Mouse (Mus musculus) ES-E14 (cell line): ENCODE measurements at regions not wholly inside any gene's neighbourhood (a gene's known extent, or its start where the extent isn't known, plus 50 kb on each side); places are given as distances from the start of the nearest gene placed in this dataset.
"Not testable (repeated sequence)": the region's sequence is repeated elsewhere in the genome, so short reads cannot be mapped to it uniquely, and the experiment has no call there.

ENCODE experiments used
- DNase-seq: peaks from one replicate; pipeline ENCODE4 v3.0.0-alpha.2; 2013; ENCODE audit warnings: low read depth, low spot score
- H3K27ac ChIP-seq: 2 replicates; pipeline ENCODE4 v1.5.1; 2012; ENCODE audit warnings: low read depth, mild to moderate bottlenecking, low read length, moderate library complexity, mixed read lengths; ENCODE audit not compliant: poor library complexity, insufficient read depth, severe bottlenecking
- H3K36me3 ChIP-seq: 2 replicates; pipeline ENCODE4 v1.6.1; 2012; ENCODE audit warnings: mild to moderate bottlenecking, low read length, moderate library complexity, mixed read lengths; ENCODE audit not compliant: control insufficient read depth, poor library complexity, insufficient read depth, severe bottlenecking
- H3K4me1 ChIP-seq, 2 experiments: fragments of 150-350 bp in 1 of 2; sonication (generic) in 1 of 2; 2 replicates each; pipeline ENCODE4 v1.6.1; 2012; ENCODE audit warnings: low read length in 2 of 2, mild to moderate bottlenecking in 1 of 2, mixed read lengths in 1 of 2; ENCODE audit not compliant: control insufficient read depth in 2 of 2, insufficient read depth in 2 of 2, poor library complexity in 1 of 2
- H3K4me3 ChIP-seq, 2 experiments: fragments of 150-350 bp in 1 of 2; sonication (generic) in 1 of 2; 2 replicates each; pipeline ENCODE4 v1.5.1; 2012; ENCODE audit warnings: low read length in 2 of 2, low read depth in 1 of 2, mild to moderate bottlenecking in 1 of 2, mixed read lengths in 1 of 2; ENCODE audit not compliant: insufficient read depth in 1 of 2, poor library complexity in 1 of 2, severe bottlenecking in 1 of 2
- H3K9ac ChIP-seq: 2 replicates; pipeline ENCODE4 v1.6.1; 2012; ENCODE audit warnings: low read depth, mild to moderate bottlenecking, low read length, mixed read lengths; ENCODE audit not compliant: poor library complexity, insufficient read depth, severe bottlenecking
- H3K9me3 ChIP-seq: fragments of 150-350 bp; sonication (generic); 2 replicates; pipeline ENCODE4 v1.6.1; 2012; ENCODE audit warnings: low read depth, mild to moderate bottlenecking, low read length; ENCODE audit not compliant: control insufficient read depth, insufficient read depth
- CHD2 ChIP-seq: IDR thresholded peaks from 2 replicates; pipeline ENCODE4 v1.6.1; 2014; ENCODE audit warnings: mild to moderate bottlenecking, low read depth, low read length, inconsistent platforms
- HCFC1 ChIP-seq: IDR thresholded peaks from 2 replicates; pipeline ENCODE4 v1.6.1; 2012; ENCODE audit warnings: low read length, inconsistent platforms, borderline replicate concordance; ENCODE audit not compliant: insufficient read depth
- MAFK ChIP-seq: IDR thresholded peaks from 2 replicates; pipeline ENCODE4 v1.6.1; 2014; ENCODE audit warnings: mild to moderate bottlenecking, low read depth, low read length, inconsistent platforms; ENCODE audit not compliant: insufficient read depth
- ZC3H11A ChIP-seq: IDR thresholded peaks from 2 replicates; pipeline ENCODE4 v1.6.1; 2012; ENCODE audit warnings: low read depth, mild to moderate bottlenecking, inconsistent platforms, low read length, borderline replicate concordance
- ZNF384 ChIP-seq: IDR thresholded peaks from 2 replicates; pipeline ENCODE4 v1.6.1; 2012; ENCODE audit warnings: low read depth, low read length, inconsistent platforms
- in situ Hi-C, 2 experiments: fragments of 600-800 bp; cut with MboI; formaldehyde crosslinking; loops; one replicate each; pipeline ENCODE4 v1.15.1; 2025; ENCODE audit warnings: low sequenced_read_pairs in 2 of 2, inconsistent platforms in 1 of 2; ENCODE audit not compliant: unreplicated experiment in 2 of 2

- H3K27ac ChIP-seq: no peak overlapping the region
- no peaks in the 10 kb centered on the region for H3K36me3 ChIP-seq
- H3K4me1 ChIP-seq: no peaks in the 10 kb centered on the region
- H3K9me3 ChIP-seq: no peaks in the 10 kb centered on the region; the same call in 1 of the 2 replicates
- H3K9ac ChIP-seq: no peak overlapping the region
- no peak overlapping the region for H3K4me3 ChIP-seq
- TF ChIP-seq ZNF384 (peak; percentile 80), CHD2 (no peak), MAFK (no peak), HCFC1 (no peak), ZC3H11A (no peak)
- in situ Hi-C loops: no loop called here
- peak; percentile 1 for DNase-seq
Observed at GRCm38 (mm10) chr4:23271947-23272346, 783.8 kb upstream of the Pou3f2 start.

- H3K36me3 ChIP-seq: no peaks in the 10 kb centered on the region
- H3K9ac ChIP-seq: no peak overlapping the region
- no peak overlapping the region for H3K4me3 ChIP-seq
- in situ Hi-C loops: no loop called here
- TF ChIP-seq ZC3H11A (no peak), MAFK (no peak), ZNF384 (no peak), CHD2 (no peak), HCFC1 (no peak)
- H3K9me3 ChIP-seq: no peaks in the 10 kb centered on the region
- no peaks in the 10 kb centered on the region for H3K4me1 ChIP-seq
- no peak overlapping the region for H3K27ac ChIP-seq
- DNase-seq: no peak
Observed at GRCm38 (mm10) chr4:23260371-23260770, 772.2 kb upstream of the Pou3f2 start.

- H3K27ac ChIP-seq: no peak overlapping the region
- H3K36me3 ChIP-seq: no peaks in the 10 kb centered on the region
- DNase-seq: no peak
- H3K4me3 ChIP-seq: no peak overlapping the region
- H3K9me3 ChIP-seq: no peaks in the 10 kb centered on the region
- H3K4me1 ChIP-seq: no peaks in the 10 kb centered on the region
- no peak overlapping the region for H3K9ac ChIP-seq
- in situ Hi-C loops: no loop called here
- no peak for TF ChIP-seq ZNF384
- no peak for TF ChIP-seq CHD2
- TF ChIP-seq ZC3H11A: no peak
- TF ChIP-seq HCFC1: no peak
- TF ChIP-seq MAFK: no peak
Observed at GRCm38 (mm10) chr4:23234960-23235359, 746.8 kb upstream of the Pou3f2 start.

GRCm38 (mm10) chr4:23194756-23195155 is 706.6 kb upstream of the Pou3f2 start:
- H3K9me3 ChIP-seq, DNase-seq, H3K36me3 ChIP-seq, H3K27ac ChIP-seq, H3K4me1 ChIP-seq, H3K9ac ChIP-seq, in situ Hi-C loops, H3K4me3 ChIP-seq: not testable (repeated sequence)

GRCm38 (mm10) chr4:23193384-23194135 is 705.4 kb upstream of the Pou3f2 start:
- no peak overlapping the region for H3K4me3 ChIP-seq
- H3K9ac ChIP-seq: no peak overlapping the region
- H3K36me3 ChIP-seq: no peaks in the 10 kb centered on the region
- DNase-seq: peak; percentile 35
- in situ Hi-C loops: no loop called here
- H3K27ac ChIP-seq: peak overlapping the region; percentile 18; the same call in 1 of the 2 replicates
- no peak for TF ChIP-seq MAFK
- no peak for TF ChIP-seq HCFC1
- TF ChIP-seq CHD2: no peak
- TF ChIP-seq ZC3H11A: no peak
- TF ChIP-seq ZNF384: no peak
- H3K4me1 ChIP-seq: no peaks in the 10 kb centered on the region
- 0 out of 2 replicates have a peak, but pooled peaks cover 2% of the 10 kb centered on the region for H3K9me3 ChIP-seq
